Mouse (Mus musculus) WW6 (cell line): ENCODE measurements around the gene Dixdc1.
A peak's percentile ranks its signal among the peaks of the same experiment; 100 is the strongest.

Experiments
- DNase-seq: peaks from one replicate; pipeline ENCODE4 v3.0.0-alpha.2; 2013; ENCODE audit warnings: low read depth, low spot score

The Dixdc1 gene

GRCm38 (mm10) chr9:50745806-50746205, 6.5 kb upstream of the Dixdc1 start:
- DNase-seq, result no peak

GRCm38 (mm10) chr9:50742744-50743143, 3.4 kb upstream of the Dixdc1 start:
- DNase-seq, result no peak

GRCm38 (mm10) chr9:50742261-50742660, 2.9 kb upstream of the Dixdc1 start:
- no peak for DNase-seq

GRCm38 (mm10) chr9:50740867-50741784, 1.8 kb upstream of the Dixdc1 start:
- DNase-seq, result no peak

GRCm38 (mm10) chr9:50734989-50735388, 4.3 kb downstream of the Dixdc1 start:
- DNase-seq, result no peak

- no peak for DNase-seq
Observed at GRCm38 (mm10) chr9:50732560-50732959, 6.8 kb downstream of the Dixdc1 start.

GRCm38 (mm10) chr9:50729600-50729999, 9.7 kb downstream of the Dixdc1 start:
- no peak for DNase-seq

GRCm38 (mm10) chr9:50727925-50728651, 11.2 kb downstream of the Dixdc1 start:
- DNase-seq, result peak; percentile 64

GRCm38 (mm10) chr9:50727171-50727924, 12.0 kb downstream of the Dixdc1 start:
- no peak for DNase-seq

GRCm38 (mm10) chr9:50725921-50726590, 13.3 kb downstream of the Dixdc1 start:
- DNase-seq, result no peak

- DNase-seq, result no peak
Observed at GRCm38 (mm10) chr9:50724661-50725330, 14.5 kb downstream of the Dixdc1 start.

- no peak for DNase-seq
Observed at GRCm38 (mm10) chr9:50724147-50724546, 15.2 kb downstream of the Dixdc1 start.

- no peak for DNase-seq
Observed at GRCm38 (mm10) chr9:50723406-50723805, 15.9 kb downstream of the Dixdc1 start.

GRCm38 (mm10) chr9:50722451-50722911, 16.8 kb downstream of the Dixdc1 start:
- no peak for DNase-seq

- no peak for DNase-seq
Observed at GRCm38 (mm10) chr9:50721061-50721460, 18.3 kb downstream of the Dixdc1 start.

GRCm38 (mm10) chr9:50718878-50719277, 20.4 kb downstream of the Dixdc1 start:
- DNase-seq, result no peak

- DNase-seq, result no peak
Observed at GRCm38 (mm10) chr9:50714188-50714587, 25.1 kb downstream of the Dixdc1 start.

GRCm38 (mm10) chr9:50711337-50711736, 28.0 kb downstream of the Dixdc1 start:
- no peak for DNase-seq

- no peak for DNase-seq
Observed at GRCm38 (mm10) chr9:50709108-50709507, 30.2 kb downstream of the Dixdc1 start.

- no peak for DNase-seq
Observed at GRCm38 (mm10) chr9:50704907-50705306, 34.4 kb downstream of the Dixdc1 start.
